Mouse (Mus musculus): ENCODE data around the gene Hs2st1.

Gene Hs2st1

DNA sequence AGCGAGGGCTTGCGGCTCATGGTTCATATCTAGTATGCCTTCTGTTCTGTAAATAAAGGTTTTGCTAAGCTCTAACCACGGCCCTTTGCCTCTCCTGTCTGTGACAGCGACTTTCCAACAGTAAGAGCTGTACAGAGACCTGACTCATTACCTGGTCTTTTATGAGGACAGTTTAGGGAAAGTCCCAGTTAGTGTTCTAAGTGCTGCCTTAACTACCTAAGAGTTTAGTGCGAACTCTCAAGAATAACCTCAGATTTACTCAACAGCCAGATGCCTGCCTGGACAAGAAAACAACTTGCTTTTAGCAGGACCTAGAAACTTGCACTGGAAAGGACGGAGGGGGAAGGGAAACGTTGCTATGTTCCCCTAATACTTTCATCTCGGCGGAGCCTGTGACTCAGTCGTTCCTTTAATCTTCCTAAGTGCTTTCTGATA is 137.8 kb downstream of the Hs2st1 start:
- DNase-seq: no peak

GRCm38 (mm10) chr3:144428514-144429431 is 141.2 kb downstream of the Hs2st1 start:
- no peak for DNase-seq

DNA sequence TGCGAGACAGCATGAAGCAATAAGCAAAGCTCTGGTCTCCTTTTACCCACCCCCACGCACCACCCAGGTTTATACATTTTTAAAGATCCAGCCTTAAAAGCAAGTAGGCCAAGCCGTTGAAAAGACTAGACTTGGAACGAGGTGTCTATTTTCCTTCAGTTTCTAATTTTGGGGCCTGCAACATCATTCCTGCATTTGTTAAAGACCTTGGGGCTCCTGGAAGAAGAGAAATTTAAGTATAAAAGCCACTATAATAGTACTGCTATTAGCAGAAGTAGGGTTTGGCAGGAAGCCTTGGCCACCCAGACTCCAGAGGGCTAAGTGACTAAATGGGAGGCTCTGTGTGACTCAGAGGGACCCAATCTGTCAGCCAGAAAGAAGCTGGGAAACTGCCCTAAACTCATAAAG is 144.9 kb downstream of the Hs2st1 start:
- no peak for DNase-seq

- DNase-seq: no peak
Measured at GRCm38 (mm10) chr3:144421404-144422180, 148.4 kb downstream of the Hs2st1 start.

GRCm38 (mm10) chr3:144413821-144414220 is 156.2 kb downstream of the Hs2st1 start:
- no peak for DNase-seq

GRCm38 (mm10) chr3:144412538-144413272 is 157.3 kb downstream of the Hs2st1 start:
- DNase-seq: peak; percentile 66 to 79

GRCm38 (mm10) chr3:144411650-144412278 is 158.2 kb downstream of the Hs2st1 start:
- no peak for DNase-seq

- no peak for DNase-seq
Measured at GRCm38 (mm10) chr3:144411051-144411542, 158.9 kb downstream of the Hs2st1 start.

- DNase-seq: no peak
Measured at GRCm38 (mm10) chr3:144408953-144409352, 161.0 kb downstream of the Hs2st1 start.

GRCm38 (mm10) chr3:144405331-144405730 is 164.7 kb downstream of the Hs2st1 start:
- DNase-seq: no peak

GRCm38 (mm10) chr3:144401292-144401691 is 168.7 kb downstream of the Hs2st1 start:
- no peak for DNase-seq

DNA sequence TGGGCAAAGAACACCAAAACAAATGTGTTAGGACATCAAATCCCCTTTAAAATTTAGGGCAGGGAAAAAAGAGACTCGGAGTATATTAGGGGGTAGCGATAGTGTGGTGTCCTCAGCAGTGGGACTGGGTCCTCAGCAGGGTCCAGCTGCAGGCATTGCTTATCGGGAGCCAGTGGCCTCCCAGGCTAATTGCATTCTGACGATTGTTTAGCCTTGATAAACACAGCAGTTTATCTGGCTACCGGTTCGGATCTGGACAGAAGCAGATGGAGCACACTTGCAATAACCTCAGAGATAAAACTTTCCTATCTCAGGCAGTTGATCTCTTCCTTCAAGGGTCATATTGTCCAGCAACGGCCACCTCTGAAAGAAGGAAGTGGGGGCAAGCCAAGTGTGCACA is 169.1 kb downstream of the Hs2st1 start:
- DNase-seq: no peak

DNA sequence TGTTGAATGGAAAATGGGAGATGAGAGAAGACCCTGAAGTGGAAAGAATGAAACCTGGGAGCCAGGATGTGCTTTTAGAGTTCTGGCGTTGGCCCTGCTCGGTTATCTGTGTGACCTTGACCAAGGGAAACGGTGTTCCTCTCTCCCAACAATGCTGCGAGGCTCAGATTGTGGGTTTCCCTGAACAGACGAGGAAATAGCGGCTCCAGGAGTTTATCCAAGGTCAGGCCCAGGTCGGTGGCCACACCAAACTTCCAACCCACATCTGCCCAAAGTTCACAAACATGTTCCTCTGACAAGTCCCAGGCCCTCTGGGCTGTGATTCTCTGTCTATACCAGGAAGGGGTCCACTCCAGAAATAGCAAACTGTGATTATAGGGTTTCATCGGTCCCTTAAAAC is 169.6 kb downstream of the Hs2st1 start:
- DNase-seq: no peak

GRCm38 (mm10) chr3:144399358-144400096 is 170.5 kb downstream of the Hs2st1 start:
- peak; percentile 69 to 78 for DNase-seq

DNA sequence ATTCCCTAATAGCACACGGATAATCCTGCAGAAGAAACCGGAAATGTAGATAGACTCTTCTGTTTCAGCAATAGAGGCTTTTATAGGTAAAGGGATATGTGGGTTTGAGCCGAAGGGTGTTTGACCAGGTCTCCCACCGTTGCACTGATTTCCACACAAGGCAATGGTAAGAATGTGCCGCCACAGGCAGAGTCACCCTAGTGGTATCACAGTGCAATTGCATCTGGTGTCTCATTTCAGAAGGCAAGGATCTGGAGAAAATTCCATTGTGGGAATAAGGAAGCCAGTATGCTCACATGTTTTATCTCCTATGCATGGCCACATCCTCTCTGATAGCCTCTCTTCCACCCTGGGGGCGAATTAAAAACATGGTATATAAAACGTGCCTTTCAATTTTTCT is 171.8 kb downstream of the Hs2st1 start:
- DNase-seq: no peak

- DNase-seq: no peak
Measured at GRCm38 (mm10) chr3:144396478-144396877, 173.5 kb downstream of the Hs2st1 start.

DNA sequence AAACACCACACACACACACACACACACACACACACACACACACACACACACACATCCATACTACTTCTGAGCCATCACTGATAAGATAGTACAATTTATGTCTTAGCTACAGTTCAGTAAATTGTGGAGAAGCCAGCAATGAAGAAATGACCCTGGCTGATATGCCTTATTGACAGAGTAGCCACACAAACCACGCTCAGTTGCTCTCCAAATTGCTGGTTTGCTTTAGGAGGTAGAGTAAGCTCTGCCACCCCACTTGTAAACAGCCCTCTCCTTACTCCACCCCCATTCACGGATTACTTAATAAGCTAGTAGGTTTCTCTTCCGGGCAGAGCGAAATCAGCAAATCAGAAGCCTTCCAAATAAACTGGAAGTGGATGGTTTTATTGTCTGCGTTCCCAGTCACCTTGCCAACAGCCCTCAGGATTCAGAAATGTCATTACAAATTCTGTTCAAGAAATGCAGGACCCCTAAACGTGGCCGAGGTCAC is 175.5 kb downstream of the Hs2st1 start:
- DNase-seq: no peak

DNA sequence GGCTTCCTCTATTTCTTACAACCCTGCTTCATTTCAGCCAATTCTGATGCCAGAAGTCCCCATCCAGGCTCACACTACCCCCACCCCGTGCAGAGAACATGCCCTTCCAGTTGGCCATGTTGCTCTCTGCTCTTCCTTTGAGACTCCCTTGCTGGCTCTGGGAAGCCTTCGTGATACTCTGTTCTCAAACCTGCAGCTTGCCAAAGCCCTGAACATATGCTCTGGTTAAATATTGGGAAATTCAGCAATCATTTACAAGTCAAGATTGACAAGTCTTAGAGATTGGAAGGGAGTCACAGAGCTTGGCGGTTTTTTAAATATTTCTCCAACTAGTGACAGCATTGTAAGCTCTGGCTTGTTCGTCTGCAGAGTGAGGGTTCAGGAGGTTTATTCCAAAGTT is 183.5 kb downstream of the Hs2st1 start:
- DNase-seq: no peak

GRCm38 (mm10) chr3:144384648-144385047 is 185.3 kb downstream of the Hs2st1 start:
- no peak for DNase-seq

DNA sequence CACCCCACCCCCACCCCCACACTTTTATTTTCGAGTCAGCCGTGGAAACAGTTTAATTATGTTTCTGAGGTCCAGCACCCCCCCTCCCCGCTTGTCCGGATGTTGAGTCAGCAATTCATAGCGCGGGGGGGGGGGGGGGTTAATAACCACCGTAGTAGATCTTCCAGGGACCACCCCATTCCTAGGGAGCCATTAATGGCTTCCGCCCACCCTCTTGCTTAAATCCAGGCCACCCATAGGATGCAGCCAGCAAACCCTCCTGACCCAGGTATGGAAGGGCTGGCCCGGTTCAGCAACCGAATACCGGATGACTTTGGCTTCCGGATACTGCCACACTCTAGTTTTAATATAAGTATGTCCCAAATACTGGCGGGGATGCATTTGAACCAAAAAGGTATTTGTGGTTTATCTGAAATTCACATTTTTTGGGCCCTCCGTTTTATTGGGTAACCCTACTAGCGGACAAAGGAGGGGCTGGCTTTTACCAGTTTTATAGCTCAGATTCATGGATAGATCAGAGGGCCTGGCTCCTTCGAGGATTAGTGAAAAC is 188.5 kb downstream of the Hs2st1 start:
- no peak for DNase-seq

GRCm38 (mm10) chr3:144380921-144381320 is 189.1 kb downstream of the Hs2st1 start:
- peak; percentile 64 to 70 for DNase-seq
